Mouse (Mus musculus) ES-E14 (cell line): ENCODE measurements around the gene Sgip1. TPM values are rescaled to one million over a fixed set of nuclear protein-coding genes. Genes with fewer than 3 reads are reported as not detected.

Experiments
- DNase-seq: peaks from one replicate; pipeline ENCODE4 v3.0.0-alpha.2; 2013; ENCODE audit warnings: low read depth, low spot score
- H3K27ac ChIP-seq: 2 replicates; pipeline ENCODE4 v1.5.1; 2012; ENCODE audit warnings: low read depth, mild to moderate bottlenecking, low read length, moderate library complexity, mixed read lengths; ENCODE audit not compliant: poor library complexity, insufficient read depth, severe bottlenecking
- H3K36me3 ChIP-seq: 2 replicates; pipeline ENCODE4 v1.6.1; 2012; ENCODE audit warnings: mild to moderate bottlenecking, low read length, moderate library complexity, mixed read lengths; ENCODE audit not compliant: control insufficient read depth, poor library complexity, insufficient read depth, severe bottlenecking
- H3K4me1 ChIP-seq, 2 experiments: fragments of 150-350 bp in 1 of 2; sonication (generic) in 1 of 2; 2 replicates each; pipeline ENCODE4 v1.6.1; 2012; ENCODE audit warnings: low read length in 2 of 2, mild to moderate bottlenecking in 1 of 2, mixed read lengths in 1 of 2; ENCODE audit not compliant: control insufficient read depth in 2 of 2, insufficient read depth in 2 of 2, poor library complexity in 1 of 2
- H3K4me3 ChIP-seq, 2 experiments: fragments of 150-350 bp in 1 of 2; sonication (generic) in 1 of 2; 2 replicates each; pipeline ENCODE4 v1.5.1; 2012; ENCODE audit warnings: low read length in 2 of 2, low read depth in 1 of 2, mild to moderate bottlenecking in 1 of 2, mixed read lengths in 1 of 2; ENCODE audit not compliant: insufficient read depth in 1 of 2, poor library complexity in 1 of 2, severe bottlenecking in 1 of 2
- H3K9ac ChIP-seq: 2 replicates; pipeline ENCODE4 v1.6.1; 2012; ENCODE audit warnings: low read depth, mild to moderate bottlenecking, low read length, mixed read lengths; ENCODE audit not compliant: poor library complexity, insufficient read depth, severe bottlenecking
- H3K9me3 ChIP-seq: fragments of 150-350 bp; sonication (generic); 2 replicates; pipeline ENCODE4 v1.6.1; 2012; ENCODE audit warnings: low read depth, mild to moderate bottlenecking, low read length; ENCODE audit not compliant: control insufficient read depth, insufficient read depth
- CHD2 ChIP-seq: IDR thresholded peaks from 2 replicates; pipeline ENCODE4 v1.6.1; 2014; ENCODE audit warnings: mild to moderate bottlenecking, low read depth, low read length, inconsistent platforms
- HCFC1 ChIP-seq: IDR thresholded peaks from 2 replicates; pipeline ENCODE4 v1.6.1; 2012; ENCODE audit warnings: low read length, inconsistent platforms, borderline replicate concordance; ENCODE audit not compliant: insufficient read depth
- MAFK ChIP-seq: IDR thresholded peaks from 2 replicates; pipeline ENCODE4 v1.6.1; 2014; ENCODE audit warnings: mild to moderate bottlenecking, low read depth, low read length, inconsistent platforms; ENCODE audit not compliant: insufficient read depth
- ZC3H11A ChIP-seq: IDR thresholded peaks from 2 replicates; pipeline ENCODE4 v1.6.1; 2012; ENCODE audit warnings: low read depth, mild to moderate bottlenecking, inconsistent platforms, low read length, borderline replicate concordance
- ZNF384 ChIP-seq: IDR thresholded peaks from 2 replicates; pipeline ENCODE4 v1.6.1; 2012; ENCODE audit warnings: low read depth, low read length, inconsistent platforms
- in situ Hi-C, 2 experiments: fragments of 600-800 bp; cut with MboI; formaldehyde crosslinking; loops; one replicate each; pipeline ENCODE4 v1.15.1; 2025; ENCODE audit warnings: low sequenced_read_pairs in 2 of 2, inconsistent platforms in 1 of 2; ENCODE audit not compliant: unreplicated experiment in 2 of 2
- total RNA-seq: library from RNA; depleted of rRNA; stranded (reverse); fragments of 300-350 nt; gene quantifications from 2 replicates; pipeline ENCODE4 v1.2.3, GENCODE M21; 2012

Sgip1 gene
- total RNA-seq, 1 experiment = 0.62 TPM

GRCm38 (mm10) chr4:102886459-102886858 lies 145.4 kb downstream of the Sgip1 start:
- in situ Hi-C loops = no loop called here

GRCm38 (mm10) chr4:102886902-102887301 lies 145.8 kb downstream of the Sgip1 start:
- Histone ChIP-seq H3K4me1 (no peaks in the 10 kb centered on the region), H3K4me3 (no peak overlapping the region), H3K36me3 (no peaks in the 10 kb centered on the region), H3K9me3 (no peaks in the 10 kb centered on the region), H3K9ac (no peak overlapping the region), H3K27ac (no peak overlapping the region)
- DNase-seq = no peak
- in situ Hi-C loops = no loop called here
- TF ChIP-seq CHD2 (no peak), MAFK (no peak), ZNF384 (no peak), ZC3H11A (no peak), HCFC1 (no peak)

More at GRCm38 (mm10) chr4:102886459-102886858, 145.4 kb downstream of the Sgip1 start:
- H3K36me3 ChIP-seq = no peaks in the 10 kb centered on the region
- no peak overlapping the region for H3K4me3 ChIP-seq
- DNase-seq = no peak
- no peak for TF ChIP-seq MAFK
- no peak for TF ChIP-seq ZC3H11A
- TF ChIP-seq HCFC1 = no peak
- TF ChIP-seq CHD2 = no peak
- no peak for TF ChIP-seq ZNF384
- H3K4me1 ChIP-seq = no peaks in the 10 kb centered on the region
- no peaks in the 10 kb centered on the region for H3K9me3 ChIP-seq
- H3K9ac ChIP-seq = no peak overlapping the region
- H3K27ac ChIP-seq = no peak overlapping the region

- no peaks in the 10 kb centered on the region for H3K36me3 ChIP-seq
- no peak overlapping the region for H3K4me3 ChIP-seq
- in situ Hi-C loops = no loop called here
- no peaks in the 10 kb centered on the region for H3K4me1 ChIP-seq
- no peak for TF ChIP-seq MAFK
- H3K27ac ChIP-seq = no peak overlapping the region
- H3K9me3 ChIP-seq = no peaks in the 10 kb centered on the region
- DNase-seq = no peak
- H3K9ac ChIP-seq = no peak overlapping the region
These were observed 146.9 kb downstream of the Sgip1 start for GRCm38 (mm10) chr4:102887770-102888689.

- in situ Hi-C loops = no loop called here
- Histone ChIP-seq H3K9me3 (0 out of 2 replicates have a peak, but pooled peaks cover 2% of the 10 kb centered on the region), H3K4me1 (no peaks in the 10 kb centered on the region), H3K4me3 (no peak overlapping the region), H3K27ac (no peak overlapping the region), H3K36me3 (no peaks in the 10 kb centered on the region), H3K9ac (no peak overlapping the region)
- no peak for DNase-seq
- TF ChIP-seq MAFK = no peak
- no peak for TF ChIP-seq HCFC1
- no peak for TF ChIP-seq CHD2
- TF ChIP-seq ZC3H11A = no peak
- TF ChIP-seq ZNF384 = no peak
These were observed 154.8 kb downstream of the Sgip1 start for GRCm38 (mm10) chr4:102895866-102896265.
